Mouse (Mus musculus) spleen, adult 12 weeks (tissue): ENCODE results near the gene Mef2d.

Experiments used
- DNase-seq: peaks from one replicate; pipeline ENCODE4 v3.0.0; 2022; ENCODE audit warnings: low spot score

Gene Mef2d

DNA sequence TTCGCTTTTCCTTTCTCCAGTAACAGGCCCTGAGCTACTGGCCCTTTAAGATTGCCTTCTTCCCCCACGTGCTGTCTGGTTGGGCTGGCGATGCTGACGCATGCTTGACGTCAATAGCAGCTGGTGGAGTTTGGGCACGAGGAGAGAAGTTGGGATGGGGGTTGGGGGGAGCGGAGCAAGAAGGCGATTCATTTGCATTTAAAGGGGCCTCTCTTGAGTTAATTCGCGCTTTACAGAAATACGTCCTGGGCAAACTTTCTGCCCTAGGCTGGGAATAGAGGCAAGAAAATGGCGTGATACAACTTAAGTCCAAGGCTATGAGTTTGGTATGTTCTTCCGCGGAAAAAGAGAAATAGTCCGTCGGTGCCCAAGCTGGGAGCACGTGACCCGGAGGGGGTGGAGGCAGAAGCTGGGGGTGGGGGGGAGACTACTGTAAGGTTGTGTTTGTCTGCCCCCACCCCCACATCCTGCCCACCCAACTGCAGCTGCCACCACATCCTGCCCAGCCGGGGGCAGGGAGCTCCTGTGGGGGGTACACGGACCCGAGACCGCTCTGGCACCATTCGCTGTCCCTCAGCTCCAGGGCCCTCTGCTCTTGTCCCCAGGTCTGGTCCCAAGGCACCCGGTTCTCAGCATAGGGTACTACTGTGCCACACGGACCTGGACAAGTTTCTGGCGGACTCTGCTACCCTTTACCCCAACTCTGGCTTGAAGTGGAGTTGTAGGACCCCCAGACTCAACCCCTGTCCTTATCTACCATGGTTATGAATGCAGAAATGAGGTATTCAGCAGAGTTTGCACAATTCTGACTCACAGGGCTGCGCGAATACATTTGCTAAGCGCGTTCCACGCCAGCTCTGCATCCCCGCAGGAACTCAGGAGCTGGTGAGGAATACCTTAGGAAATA is 3.6 kb upstream of the Mef2d start:
- peak; percentile 78 for DNase-seq

DNA sequence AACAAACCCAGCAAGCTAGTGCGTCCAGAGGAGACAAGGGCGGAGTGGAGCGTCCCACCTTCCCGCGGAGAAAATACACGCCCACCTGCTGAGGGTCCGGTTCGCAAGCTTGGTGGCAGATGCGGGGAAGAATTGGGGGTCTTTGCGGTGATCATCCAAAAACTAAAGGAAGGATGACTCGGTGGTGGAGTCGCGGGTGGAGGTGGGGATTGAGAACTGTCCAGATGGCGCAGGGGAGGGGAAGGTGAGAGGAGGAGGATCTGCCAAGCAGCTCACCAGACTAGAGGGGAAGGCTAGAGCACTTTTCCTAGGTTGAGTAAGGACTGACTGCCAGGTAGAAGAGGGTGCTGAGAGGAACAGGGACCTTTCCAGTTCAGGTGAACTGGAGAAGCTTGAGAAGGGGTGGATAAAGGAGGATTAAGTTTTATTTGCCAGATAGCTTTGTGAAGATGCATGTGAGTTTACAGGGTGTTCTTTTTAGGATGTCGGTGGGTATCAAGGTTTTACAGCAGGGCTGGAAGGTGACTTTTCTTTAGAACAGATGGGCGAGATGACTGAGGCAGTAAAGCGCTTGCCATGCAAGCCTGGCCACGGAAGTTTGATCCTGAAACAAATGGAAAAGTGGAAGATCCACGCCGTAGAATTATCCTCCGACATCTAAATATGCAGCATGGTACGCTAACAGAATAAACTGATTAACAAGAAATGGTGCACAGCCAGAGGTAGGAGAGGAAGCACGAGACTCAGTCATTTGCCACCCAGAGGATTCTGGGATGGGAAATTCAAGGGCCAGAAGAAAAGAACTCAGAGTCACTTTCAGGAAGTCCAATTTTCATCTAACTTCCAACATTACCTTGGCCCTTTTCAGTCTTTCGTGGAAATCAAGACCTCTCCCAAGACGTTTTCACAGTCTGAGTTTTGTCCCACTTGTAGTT is 2.7 kb upstream of the Mef2d start:
- no peak for DNase-seq

DNA sequence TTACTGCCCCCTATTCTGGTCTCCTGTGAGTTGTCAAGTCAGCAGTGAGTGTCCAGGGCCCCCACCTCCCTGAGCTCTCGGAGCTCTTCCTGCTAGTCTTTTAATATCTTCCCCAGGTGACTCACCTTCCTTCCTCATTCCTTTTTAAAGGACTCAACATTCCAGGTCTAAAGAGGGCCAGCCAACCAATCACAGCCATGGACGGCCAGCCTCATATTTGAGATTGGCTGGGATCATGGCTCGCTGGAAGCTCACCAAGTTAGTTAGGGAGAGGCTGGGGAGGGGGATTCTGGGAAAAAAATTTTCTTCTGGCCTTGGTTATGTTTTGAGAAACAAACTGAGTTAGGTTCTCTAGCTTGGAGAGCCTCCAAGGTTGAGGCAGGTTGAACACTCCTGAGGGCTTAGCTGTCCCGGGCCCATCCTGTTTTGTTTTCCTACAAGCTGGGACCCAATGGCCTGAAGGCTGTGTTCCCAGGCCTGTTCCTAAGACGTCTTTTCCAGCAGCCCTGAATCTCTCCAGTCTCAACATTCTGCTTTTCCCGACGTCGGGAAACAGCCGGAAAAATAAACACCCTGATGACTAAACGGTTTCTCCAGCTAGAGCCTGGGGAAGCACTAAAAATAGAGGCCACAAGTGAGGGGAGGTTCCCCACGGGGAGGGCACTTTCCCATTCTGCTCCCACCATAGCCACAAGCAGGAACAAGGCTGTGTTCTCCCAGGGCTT is 1.8 kb upstream of the Mef2d start:
- DNase-seq, result no peak

- no peak for DNase-seq
Observed at GRCm38 (mm10) chr3:88140903-88141430, 1.2 kb upstream of the Mef2d start.

GRCm38 (mm10) chr3:88141439-88141786 is 759 bp upstream of the Mef2d start:
- DNase-seq, result no peak

DNA sequence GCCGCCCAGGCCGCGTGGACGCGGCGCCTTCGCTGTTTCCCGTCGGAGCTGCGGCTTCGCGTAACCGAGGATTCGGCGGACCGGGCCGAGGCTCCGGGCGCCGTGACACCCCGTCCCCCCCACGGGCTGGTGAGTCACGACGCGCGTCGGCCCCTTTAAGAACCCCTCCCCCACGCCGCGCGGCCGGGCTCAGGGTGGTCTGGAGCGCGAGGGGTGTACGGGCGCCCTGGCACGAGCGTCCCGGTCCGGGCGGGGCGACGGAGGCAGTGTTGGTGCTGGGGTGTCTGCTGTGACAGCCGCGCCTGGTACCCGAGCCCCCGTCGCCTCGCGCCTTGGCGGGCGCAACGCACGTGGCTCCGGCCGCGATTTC is 359 bp downstream of the Mef2d start:
- no peak for DNase-seq

DNA sequence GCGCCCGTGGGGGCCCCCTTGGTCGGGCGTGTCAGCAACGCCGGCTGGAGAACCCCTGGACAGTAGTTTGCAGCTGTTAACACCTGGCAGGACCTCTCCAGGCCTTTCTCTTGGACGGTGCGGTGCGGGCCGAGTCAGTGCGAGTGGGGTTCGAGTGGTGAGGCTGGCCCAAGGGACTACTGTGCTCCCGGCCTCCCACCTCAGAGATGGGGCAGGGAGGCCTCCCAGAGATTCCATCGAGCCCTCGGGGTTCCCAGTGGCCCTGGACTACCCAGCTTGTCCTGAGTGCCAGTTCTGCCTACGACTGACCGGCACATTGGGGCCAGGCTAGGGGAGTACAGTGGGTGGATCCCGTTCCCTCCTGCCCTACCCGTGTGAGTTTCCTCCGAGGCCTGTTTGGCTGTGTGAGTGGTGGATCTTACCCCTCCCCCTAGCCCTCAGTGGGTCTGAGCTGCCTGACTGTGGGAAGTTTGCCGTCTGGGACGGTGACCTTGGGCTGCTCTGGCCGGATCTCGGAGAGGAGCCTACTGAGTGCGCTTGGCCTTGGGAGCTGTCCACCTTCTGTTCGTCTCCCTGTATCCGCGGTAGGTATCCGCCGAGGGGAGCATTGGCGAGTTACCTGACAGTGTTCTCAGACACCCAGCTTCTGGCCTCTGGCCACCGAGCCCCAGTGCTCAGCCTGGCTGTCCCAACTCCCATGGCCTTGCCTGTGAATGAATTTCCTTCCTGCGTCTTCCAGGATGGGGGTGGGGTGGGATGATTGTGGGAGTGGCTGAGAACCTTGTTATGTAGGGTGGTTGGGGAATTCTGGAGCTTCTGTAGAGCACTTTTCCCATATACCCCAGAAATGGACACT is 972 bp downstream of the Mef2d start:
- peak; percentile 46 for DNase-seq

DNA sequence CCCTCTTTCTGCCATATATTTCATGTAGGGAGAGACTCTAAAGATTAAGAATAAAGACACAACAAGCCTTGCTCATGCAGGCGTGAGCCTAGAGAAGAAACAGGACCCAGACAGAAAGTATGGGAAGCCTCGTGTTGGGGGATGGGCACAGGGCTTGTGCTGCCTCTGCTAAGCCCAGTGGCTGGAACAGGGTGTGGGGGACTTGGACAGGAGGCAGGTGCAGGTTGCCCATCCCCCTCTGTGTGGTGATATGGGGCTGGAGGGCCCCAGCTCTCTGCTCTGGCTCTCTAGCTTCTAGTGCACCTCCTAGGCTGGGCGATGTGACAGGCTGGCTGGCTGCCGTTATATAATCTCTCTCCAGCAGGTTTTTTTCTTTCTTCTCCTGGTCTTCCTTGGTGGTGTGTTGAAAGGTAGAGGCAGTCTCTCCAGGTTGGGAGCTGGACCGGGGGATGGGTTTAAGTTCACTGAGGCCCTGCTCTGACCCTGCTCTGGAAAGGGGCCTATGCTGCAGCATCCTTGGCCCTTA is 1.9 kb downstream of the Mef2d start:
- peak; percentile 32 for DNase-seq

GRCm38 (mm10) chr3:88144648-88145410 is 2.7 kb downstream of the Mef2d start:
- no peak for DNase-seq

DNA sequence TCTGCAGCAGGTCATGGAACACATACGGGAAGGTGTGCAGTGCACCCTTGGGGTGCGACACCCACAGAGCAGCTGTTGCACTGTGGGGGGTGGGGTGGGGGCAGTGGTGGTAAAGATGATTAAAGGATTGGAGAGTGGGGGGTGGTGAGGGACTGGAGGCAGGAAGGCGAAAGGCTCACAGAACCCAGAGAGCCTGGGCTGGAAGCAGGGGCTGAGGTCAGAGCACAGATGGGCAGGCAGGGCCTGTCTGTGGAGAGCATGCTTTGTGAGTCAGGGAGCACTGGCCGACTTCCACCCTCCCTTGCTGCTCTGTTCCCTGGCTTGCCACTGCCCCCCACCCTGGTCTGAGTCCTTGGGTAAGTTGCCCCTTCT is 3.2 kb downstream of the Mef2d start:
- no peak for DNase-seq

- DNase-seq, result peak; percentile 74
Observed at GRCm38 (mm10) chr3:88145952-88146351, 3.8 kb downstream of the Mef2d start.

- DNase-seq, result peak; percentile 11
Observed at GRCm38 (mm10) chr3:88146376-88147112, 4.4 kb downstream of the Mef2d start.

DNA sequence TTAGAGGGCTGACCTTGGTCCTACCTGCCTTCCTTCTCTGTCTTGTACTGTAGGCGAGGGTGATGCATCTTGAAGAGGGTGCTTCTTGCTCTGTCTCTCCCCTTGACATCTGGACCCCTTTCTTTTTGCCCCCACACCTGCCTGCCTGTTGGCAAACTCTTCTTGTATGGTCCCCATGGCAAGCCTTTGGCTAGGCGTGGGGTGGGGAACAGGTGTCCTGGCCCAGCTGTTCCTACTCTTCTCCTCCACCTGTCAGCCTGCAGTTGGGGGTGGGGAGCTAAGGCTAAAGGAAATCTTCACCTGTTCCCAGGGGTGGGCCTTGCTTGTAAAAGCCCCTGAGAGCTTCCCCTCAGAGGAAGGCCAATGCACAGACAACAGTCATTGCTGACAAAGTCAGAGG is 5.3 kb downstream of the Mef2d start:
- DNase-seq, result no peak

DNA sequence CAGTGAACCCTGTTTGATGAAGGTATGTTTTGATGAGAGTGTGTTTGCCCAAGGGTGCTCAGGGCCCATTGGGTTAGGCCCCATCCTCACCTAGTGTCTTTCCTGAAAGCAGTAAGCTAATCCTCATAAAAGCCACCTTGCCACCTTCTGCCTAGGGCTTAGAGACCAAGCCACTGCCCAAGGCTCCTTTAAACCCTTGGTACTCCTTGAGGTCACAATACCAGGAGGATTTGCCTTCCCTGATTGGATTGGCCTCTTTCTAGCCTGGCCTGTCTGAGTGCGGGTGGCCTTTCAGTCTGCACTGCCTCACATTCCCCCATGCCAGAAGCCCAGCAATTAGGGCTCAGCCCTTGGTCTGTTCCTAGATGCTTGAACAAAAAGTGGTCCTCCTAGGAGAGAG is 5.7 kb downstream of the Mef2d start:
- no peak for DNase-seq

DNA sequence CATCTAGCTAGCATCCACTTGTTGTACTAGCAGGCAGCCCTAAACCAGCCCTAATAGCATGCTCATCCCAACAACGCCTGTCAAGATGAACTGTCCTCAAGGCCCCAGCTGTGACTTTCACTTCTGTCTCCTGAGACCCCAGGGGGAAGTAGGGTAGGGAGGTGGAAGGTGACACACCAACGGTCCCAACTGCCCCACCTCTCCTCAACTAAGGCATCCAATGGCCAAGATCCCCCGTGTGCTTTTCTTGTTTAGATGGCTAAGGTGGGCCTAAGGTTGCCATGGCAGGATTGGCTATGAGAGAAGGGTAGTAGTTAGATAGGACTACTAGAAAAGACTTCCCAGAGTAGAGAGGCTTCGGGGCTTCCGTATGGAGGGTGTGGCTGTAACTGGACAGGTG is 6.2 kb downstream of the Mef2d start:
- peak; percentile 22 for DNase-seq

GRCm38 (mm10) chr3:88148776-88149509 is 6.8 kb downstream of the Mef2d start:
- peak; percentile 37 for DNase-seq

DNA sequence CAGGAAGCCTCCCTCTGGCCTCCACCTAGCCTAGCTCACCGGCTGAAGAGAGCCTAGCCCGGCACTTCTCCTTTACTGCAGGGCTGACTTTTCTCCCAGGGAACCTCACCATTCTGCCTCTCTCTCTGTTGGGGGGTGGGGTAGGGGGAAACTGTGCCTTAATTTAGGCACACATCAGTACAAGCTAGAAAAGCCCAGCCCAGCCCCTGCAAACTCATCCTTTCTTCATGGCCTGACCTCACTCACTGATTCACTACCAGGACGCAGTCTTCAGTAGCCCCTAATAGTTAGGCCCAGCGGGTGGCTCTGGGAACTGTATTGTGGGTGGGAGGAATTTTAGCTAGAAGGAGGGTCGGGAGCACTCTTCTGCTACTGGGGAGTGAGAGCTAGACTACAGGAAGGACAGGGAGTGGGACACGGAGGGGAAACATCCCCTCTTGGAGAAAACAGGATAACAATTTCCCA is 7.4 kb downstream of the Mef2d start:
- DNase-seq, result no peak
